In the genomic region with DNA sequence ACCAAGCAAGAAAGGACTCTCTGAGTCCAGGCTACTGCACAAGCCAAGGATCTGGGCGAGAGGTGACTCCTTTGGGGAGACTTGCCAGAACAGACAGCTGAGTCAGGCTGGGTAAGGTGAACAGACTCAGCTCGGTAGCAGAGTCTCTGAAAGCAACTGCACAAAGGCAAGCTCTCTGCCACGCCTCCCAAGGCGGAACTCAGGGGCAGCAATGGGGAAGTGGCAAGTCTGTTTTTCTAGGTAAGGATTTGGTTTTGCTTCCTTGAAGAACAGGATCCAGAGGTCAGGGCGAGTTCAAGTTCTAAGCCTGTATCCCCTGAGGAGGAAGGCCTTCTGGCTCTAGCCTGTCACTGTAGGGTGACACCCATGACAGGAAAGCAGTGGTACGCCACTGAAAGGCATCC, we compare ENCODE assay signal across 12 mouse cellular contexts. TPM values are rescaled to one million over a fixed set of nuclear protein-coding genes. Genes with fewer than 3 reads are reported as not detected.
DNase-seq lines count a peak whose midpoint lies in the region; ATAC-seq and TF ChIP-seq lines count a peak whose summit lies in the region.
"Had no signal": no experiment of that assay in that cellular context is flagged by ENCODE, and none has a peak within 500 bp of the region (broad histone marks: within the 10 kb centered on the region; RNA-seq: fewer than 3 reads in every experiment).

No protein-coding gene starts in this region.

- WGBS in lung, embryonic 14.5 days, result 78% methylated on average over 6 of the region's 6 CpGs
- 50% methylated on average over 6 of the region's 6 CpGs for WGBS in liver, postnatal 0 days (ENCODE audit: insufficient replicate concordance)
- 73% methylated on average over 6 of the region's 6 CpGs for whole genome bisulfite sequencing in stomach, embryonic 15.5 days
- WGBS in forebrain, embryonic 15.5 days, result 78% methylated on average over 6 of the region's 6 CpGs

- H3K36me3 ChIP-seq in lung, embryonic 14.5 days (ENCODE audit: insufficient read depth), result peaks cover 58% of the 10 kb centered on the region
- peaks cover 39% of the 10 kb centered on the region for H3K36me3 ChIP-seq in liver, postnatal 0 days (replicated peaks; ENCODE audit: insufficient read depth, low read length)
- peaks cover 35% of the 10 kb centered on the region for H3K36me3 ChIP-seq in stomach, embryonic 15.5 days
- peaks cover 39% of the 10 kb centered on the region for H3K36me3 ChIP-seq in forebrain, embryonic 15.5 days

- TF ChIP-seq CTCF in lung, embryonic 14.5 days (IDR thresholded peaks at IDR 0.05; ENCODE audit: low read depth), result no peak
- TF ChIP-seq CTCF in liver, postnatal 0 days (IDR thresholded peaks at IDR 0.05; ENCODE audit: low read depth), result no peak

- peak overlapping the region; percentile 5; the same call in 1 of the 2 replicates for H3K9ac ChIP-seq in lung, embryonic 14.5 days
- no peak overlapping the region for H3K9ac ChIP-seq in liver, postnatal 0 days (replicated peaks)
- no peak overlapping the region for H3K9ac ChIP-seq in stomach, embryonic 15.5 days
- H3K9ac ChIP-seq in forebrain, embryonic 15.5 days (replicated peaks), result no peak overlapping the region
- H3K9ac ChIP-seq: hindbrain, embryonic 14.5 days had no signal

- H3K9me3 ChIP-seq in lung, embryonic 14.5 days (ENCODE audit: low read depth, low read length), result no peaks in the 10 kb centered on the region
- no peaks in the 10 kb centered on the region for H3K9me3 ChIP-seq in liver, postnatal 0 days (ENCODE audit: low read length)
- H3K9me3 ChIP-seq in stomach, embryonic 15.5 days, result no peaks in the 10 kb centered on the region
- H3K9me3 ChIP-seq in forebrain, embryonic 15.5 days, result no peaks in the 10 kb centered on the region

- H3K4me3 ChIP-seq in lung, embryonic 14.5 days (ENCODE audit: low read depth, low read length), result no peak overlapping the region
- no peak overlapping the region for H3K4me3 ChIP-seq in liver, postnatal 0 days (ENCODE audit: low read depth, low read length)
- H3K4me3 ChIP-seq in stomach, embryonic 15.5 days (replicated peaks), result no peak overlapping the region
- H3K4me3 ChIP-seq in forebrain, embryonic 15.5 days, result no peak overlapping the region
- H3K4me3 ChIP-seq: heart, adult 2 months had no signal

- DNase-seq in adrenal gland, postnatal 10 days, result peak; percentile 29
- DNase-seq in adrenal gland, adult 2 months, result no peak
- DNase-seq in lung, embryonic 14.5 days, result no peak
- DNase-seq in lung, postnatal 10 days, result no peak
- peak; percentile 44 for DNase-seq in liver, postnatal 0 days
- no peak for DNase-seq in right cerebral cortex, postnatal 36 days (ENCODE audit: low spot score in 2 of 2)
- DNase-seq: right cerebral cortex, postnatal 4 days; thymus, postnatal 25 days had no signal

- TF ChIP-seq EP300 in liver, postnatal 0 days (IDR thresholded peaks at IDR 0.05; ENCODE audit: low read depth), result no peak

- H3K27me3 ChIP-seq in lung, embryonic 14.5 days (ENCODE audit: insufficient read depth, low read length), result no peaks in the 10 kb centered on the region
- no peaks in the 10 kb centered on the region for H3K27me3 ChIP-seq in liver, postnatal 0 days (ENCODE audit: insufficient read depth, low read length)
- no peaks in the 10 kb centered on the region for H3K27me3 ChIP-seq in stomach, embryonic 15.5 days (replicated peaks)
- H3K27me3 ChIP-seq in forebrain, embryonic 15.5 days, result no peaks in the 10 kb centered on the region

- ATAC-seq in lung, embryonic 14.5 days (ENCODE audit: insufficient read depth), result no peak
- ATAC-seq in liver, postnatal 0 days, result peak; percentile 54
- ATAC-seq in stomach, embryonic 15.5 days (ENCODE audit: insufficient read depth, low FRiP score, low read depth), result peak; percentile 50
- ATAC-seq in forebrain, embryonic 15.5 days (replicated peaks), result no peak

- no peaks in the 10 kb centered on the region for H3K4me1 ChIP-seq in lung, embryonic 14.5 days (ENCODE audit: insufficient read depth)
- H3K4me1 ChIP-seq in liver, postnatal 0 days (ENCODE audit: insufficient read depth), result 0 out of 2 replicates have a peak, but pooled peaks cover 4% of the 10 kb centered on the region
- no peaks in the 10 kb centered on the region for H3K4me1 ChIP-seq in stomach, embryonic 15.5 days
- H3K4me1 ChIP-seq in forebrain, embryonic 15.5 days, result no peaks in the 10 kb centered on the region

- H3K4me2 ChIP-seq in lung, embryonic 14.5 days, result no peak overlapping the region
- 0 out of 2 replicates have a peak overlapping the region, but pooled peaks have one; percentile 9 for H3K4me2 ChIP-seq in liver, postnatal 0 days (ENCODE audit: low read depth, low read length)
- no peak overlapping the region for H3K4me2 ChIP-seq in stomach, embryonic 15.5 days
- H3K4me2 ChIP-seq in forebrain, embryonic 15.5 days (replicated peaks), result no peak overlapping the region
- H3K4me2 ChIP-seq: hindbrain, embryonic 14.5 days had no signal

- no peak overlapping the region for H3K27ac ChIP-seq in lung, embryonic 14.5 days (ENCODE audit: low read depth)
- H3K27ac ChIP-seq in liver, postnatal 0 days (ENCODE audit: low read depth), result peak overlapping the region; percentile 68
- peak overlapping the region; percentile 58 for H3K27ac ChIP-seq in stomach, embryonic 15.5 days
- no peak overlapping the region for H3K27ac ChIP-seq in forebrain, embryonic 15.5 days (replicated peaks)
- H3K27ac ChIP-seq: heart, adult 2 months; hindbrain, embryonic 14.5 days had no signal

RNA-seq across cellular contexts. Expression of gene Cox8a, which starts 9.1 kb away (rescaled TPM):
- total RNA-seq in adrenal gland, postnatal 10 days (2021), result 1,000 to 10,000 TPM; 1,477 to 1,649 TPM
- 1,000 to 10,000 TPM; 1,087 to 1,191 TPM for total RNA-seq in adrenal gland, adult 2 months (2021)
- polyA plus RNA-seq in adrenal gland, adult 2 months (2012; rRNA removed), result 2,774 and 3,841 TPM in 2 replicates
- 917 and 922 TPM in 2 replicates for polyA plus RNA-seq in lung, embryonic 14.5 days (2014; fragmentation: Nextera tagmentation; extraction: Ambion mirVana)
- polyA plus RNA-seq in liver, postnatal 0 days (2015; fragmentation: Nextera tagmentation; extraction: Ambion mirVana), result 1,162 and 1,195 TPM in 2 replicates
- polyA plus RNA-seq in stomach, embryonic 15.5 days (2015; fragmentation: Nextera tagmentation; extraction: Ambion mirVana), result 988 and 1,377 TPM in 2 replicates
- polyA plus RNA-seq in forebrain, embryonic 15.5 days (2015; fragmentation: Nextera tagmentation; extraction: Ambion mirVana), result 656 and 676 TPM in 2 replicates

RNA-seq across cellular contexts. Expression of gene Naa40, which starts 14.5 kb away (rescaled TPM):
- 10 to 100 TPM; 27.2 to 38.8 TPM for total RNA-seq in adrenal gland, postnatal 10 days (2021)
- 10 to 100 TPM; 18.5 to 19.9 TPM for total RNA-seq in adrenal gland, adult 2 months (2021)
- polyA plus RNA-seq in adrenal gland, adult 2 months (2012; rRNA removed), result 18.0 and 19.9 TPM in 2 replicates
- polyA plus RNA-seq in lung, embryonic 14.5 days (2014; fragmentation: Nextera tagmentation; extraction: Ambion mirVana), result 64.9 and 65.8 TPM in 2 replicates
- polyA plus RNA-seq in liver, postnatal 0 days (2015; fragmentation: Nextera tagmentation; extraction: Ambion mirVana), result 14.7 and 16.5 TPM in 2 replicates
- 47.0 and 51.6 TPM in 2 replicates for polyA plus RNA-seq in stomach, embryonic 15.5 days (2015; fragmentation: Nextera tagmentation; extraction: Ambion mirVana)
- 69.2 and 69.5 TPM in 2 replicates for polyA plus RNA-seq in forebrain, embryonic 15.5 days (2015; fragmentation: Nextera tagmentation; extraction: Ambion mirVana)

RNA-seq across cellular contexts. Expression of gene Otub1, which starts 20.4 kb away (rescaled TPM):
- 100 to 1,000 TPM; 104 to 105 TPM for total RNA-seq in adrenal gland, postnatal 10 days (2021)
- 100 to 1,000 TPM; 130 to 138 TPM for total RNA-seq in adrenal gland, adult 2 months (2021)
- 139 and 141 TPM in 2 replicates for polyA plus RNA-seq in adrenal gland, adult 2 months (2012; rRNA removed)
- polyA plus RNA-seq in lung, embryonic 14.5 days (2014; fragmentation: Nextera tagmentation; extraction: Ambion mirVana), result 206 and 221 TPM in 2 replicates
- 55.0 and 57.9 TPM in 2 replicates for polyA plus RNA-seq in liver, postnatal 0 days (2015; fragmentation: Nextera tagmentation; extraction: Ambion mirVana)
- 163 and 169 TPM in 2 replicates for polyA plus RNA-seq in stomach, embryonic 15.5 days (2015; fragmentation: Nextera tagmentation; extraction: Ambion mirVana)
- polyA plus RNA-seq in forebrain, embryonic 15.5 days (2015; fragmentation: Nextera tagmentation; extraction: Ambion mirVana), result 232 and 233 TPM in 2 replicates

RNA-seq across cellular contexts. Expression of gene Rcor2, which starts 40.6 kb away (rescaled TPM):
- 1 to 10 TPM; 4.5 to 7.6 TPM for total RNA-seq in adrenal gland, postnatal 10 days (2021)
- total RNA-seq in adrenal gland, adult 2 months (2021), result 1 to 10 TPM; 1.9 to 6.3 TPM
- polyA plus RNA-seq in adrenal gland, adult 2 months (2012; rRNA removed), result 4.7 and 7.4 TPM in 2 replicates
- polyA plus RNA-seq in lung, embryonic 14.5 days (2014; fragmentation: Nextera tagmentation; extraction: Ambion mirVana), result 6.0 and 7.9 TPM in 2 replicates
- polyA plus RNA-seq in liver, postnatal 0 days (2015; fragmentation: Nextera tagmentation; extraction: Ambion mirVana), result 0.62 and 0.67 TPM in 2 replicates
- polyA plus RNA-seq in stomach, embryonic 15.5 days (2015; fragmentation: Nextera tagmentation; extraction: Ambion mirVana), result 13.4 and 15.0 TPM in 2 replicates
- 60.7 and 67.7 TPM in 2 replicates for polyA plus RNA-seq in forebrain, embryonic 15.5 days (2015; fragmentation: Nextera tagmentation; extraction: Ambion mirVana)

Comparison
In these comparisons a context has a peak if more than half of its experiments do, and no peak if none do; other contexts are left out.
1. DNase-seq: peak in adrenal gland, postnatal 10 days (single experiment) and liver, postnatal 0 days (single experiment); none in adrenal gland, adult 2 months (single experiment), lung, embryonic 14.5 days (single experiment), lung, postnatal 10 days (single experiment) and right cerebral cortex, postnatal 36 days (0 of 2).
2. ATAC-seq: peak in liver, postnatal 0 days (single experiment) and stomach, embryonic 15.5 days (single experiment); none in lung, embryonic 14.5 days (single experiment) and forebrain, embryonic 15.5 days (single experiment).
3. H3K27ac ChIP-seq: peak in liver, postnatal 0 days (single experiment) and stomach, embryonic 15.5 days (single experiment); none in lung, embryonic 14.5 days (single experiment) and forebrain, embryonic 15.5 days (single experiment).